Mouse (Mus musculus) adrenal gland, postnatal 25 days (tissue): ENCODE measurements around the gene Gm20896. TPM values are rescaled to one million over a fixed set of nuclear protein-coding genes. Genes with fewer than 3 reads are reported as not detected.
"Not testable (repeated sequence)": the region's sequence is repeated elsewhere in the genome, so short reads cannot be mapped to it uniquely, and the experiment has no call there.

Source experiments
- DNase-seq: peaks from one replicate; pipeline ENCODE4 v3.0.0; 2021; ENCODE audit warnings: mixed read lengths
- long read RNA-seq: library from polyadenylated mRNA; stranded (forward); transcript quantifications from one replicate; pipeline ENCODE4 v2.0.0, GENCODE M21; 2021
- total RNA-seq: library from RNA; stranded (reverse); gene quantifications from 2 replicates; pipeline ENCODE4 v1.2.3, GENCODE M21; 2021

The Gm20896 gene
- total RNA-seq: not detected in 2 replicates
- long read RNA-seq: 0 reads

DNA sequence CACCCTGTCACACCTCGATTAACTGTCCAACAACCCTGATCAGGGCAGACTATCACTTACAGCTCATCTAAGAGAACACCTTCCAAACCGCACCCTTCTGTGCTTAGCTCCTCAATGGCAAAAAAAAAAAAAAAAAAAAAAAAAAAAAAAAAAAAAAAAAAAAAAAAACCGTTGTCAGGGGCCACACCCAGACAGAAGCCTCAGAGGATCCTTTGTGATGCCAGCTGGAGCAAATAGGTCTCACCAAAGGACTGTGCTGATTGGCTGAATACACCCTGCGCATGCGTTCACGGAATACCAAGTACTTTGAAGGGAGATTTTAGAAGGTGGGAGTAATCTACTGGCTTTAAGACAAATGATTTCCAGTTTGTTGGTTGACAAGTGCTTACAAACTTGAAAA, at the start of gene Gm20896:
Gene Gm20896, minus strand, starts transcription at position 101 of the 400 bp plus-strand sequence.
- not testable (repeated sequence) for DNase-seq
